Mouse (Mus musculus): ENCODE data around the gene Sipa1l3.

Gene Sipa1l3

GRCm38 (mm10) chr7:29295861-29296647 is 222.4 kb downstream of the Sipa1l3 start:
- no peak for TF ChIP-seq POU5F1 (IDR thresholded peaks at IDR 0.05; ENCODE audit: borderline replicate concordance, low read length)
- TF ChIP-seq NANOG (IDR thresholded peaks at IDR 0.05; ENCODE audit: borderline replicate concordance, low read length), result no peak
- no peak for TF ChIP-seq CTCF (conservative IDR thresholded peaks at IDR 0.05; ENCODE audit: low read length)
- H3K4me1 ChIP-seq (replicated peaks; ENCODE audit: low read depth, low read length), result peaks cover 62% of the 10 kb centered on the region
- H3K4me3 ChIP-seq (replicated peaks; ENCODE audit: low read length), result peak overlapping the region; percentile 29; the same call in 1 of the 2 replicates
- H3K27me3 ChIP-seq (ENCODE audit: insufficient read depth, low read length), result peaks cover 4% of the 10 kb centered on the region; the same call in 1 of the 2 replicates
- H3K36me3 ChIP-seq (ENCODE audit: insufficient read depth, low read length), result peaks cover 15% of the 10 kb centered on the region
- H3K9me3 ChIP-seq (ENCODE audit: low read length), result no peaks in the 10 kb centered on the region

GRCm38 (mm10) chr7:29294111-29294761 is 224.2 kb downstream of the Sipa1l3 start:
- Histone ChIP-seq H3K4me1 (replicated peaks; ENCODE audit: low read depth, low read length) (peaks cover 72% of the 10 kb centered on the region), H3K27me3 (ENCODE audit: insufficient read depth, low read length) (peaks cover 4% of the 10 kb centered on the region; the same call in 1 of the 2 replicates), H3K36me3 (ENCODE audit: insufficient read depth, low read length) (peaks cover 15% of the 10 kb centered on the region), H3K4me3 (replicated peaks; ENCODE audit: low read length) (peak overlapping the region; percentile 58), H3K9me3 (ENCODE audit: low read length) (no peaks in the 10 kb centered on the region)
- no peak for TF ChIP-seq CTCF (conservative IDR thresholded peaks at IDR 0.05; ENCODE audit: low read length)
- no peak for TF ChIP-seq NANOG (IDR thresholded peaks at IDR 0.05; ENCODE audit: borderline replicate concordance, low read length)
- TF ChIP-seq POU5F1 (IDR thresholded peaks at IDR 0.05; ENCODE audit: borderline replicate concordance, low read length), result no peak

GRCm38 (mm10) chr7:29293131-29294065 is 225.0 kb downstream of the Sipa1l3 start:
- Histone ChIP-seq H3K9me3 (ENCODE audit: low read length) (no peaks in the 10 kb centered on the region), H3K4me3 (replicated peaks; ENCODE audit: low read length) (peak overlapping the region; percentile 70), H3K36me3 (ENCODE audit: insufficient read depth, low read length) (peaks cover 15% of the 10 kb centered on the region), H3K27me3 (ENCODE audit: insufficient read depth, low read length) (no peaks in the 10 kb centered on the region; the same call in 1 of the 2 replicates), H3K4me1 (replicated peaks; ENCODE audit: low read depth, low read length) (peaks cover 76% of the 10 kb centered on the region)
- TF ChIP-seq NANOG (IDR thresholded peaks at IDR 0.05; ENCODE audit: borderline replicate concordance, low read length), result no peak
- no peak for TF ChIP-seq CTCF (conservative IDR thresholded peaks at IDR 0.05; ENCODE audit: low read length)
- no peak for TF ChIP-seq POU5F1 (IDR thresholded peaks at IDR 0.05; ENCODE audit: borderline replicate concordance, low read length)

GRCm38 (mm10) chr7:29292458-29293098 is 225.9 kb downstream of the Sipa1l3 start:
- TF ChIP-seq POU5F1 (IDR thresholded peaks at IDR 0.05; ENCODE audit: borderline replicate concordance, low read length) (no peak), CTCF (conservative IDR thresholded peaks at IDR 0.05; ENCODE audit: low read length) (no peak)

GRCm38 (mm10) chr7:29291616-29292457 is 226.6 kb downstream of the Sipa1l3 start:
- H3K9me3 ChIP-seq (ENCODE audit: low read length), result peaks cover 6% of the 10 kb centered on the region
- no peak for TF ChIP-seq CTCF (conservative IDR thresholded peaks at IDR 0.05; ENCODE audit: low read length)
- TF ChIP-seq NANOG (IDR thresholded peaks at IDR 0.05; ENCODE audit: borderline replicate concordance, low read length), result no peak
- no peak for TF ChIP-seq POU5F1 (IDR thresholded peaks at IDR 0.05; ENCODE audit: borderline replicate concordance, low read length)
- peak overlapping the region; percentile 70 for H3K4me3 ChIP-seq (replicated peaks; ENCODE audit: low read length)
- H3K27me3 ChIP-seq (ENCODE audit: insufficient read depth, low read length), result no peaks in the 10 kb centered on the region; the same call in 1 of the 2 replicates
- H3K4me1 ChIP-seq (replicated peaks; ENCODE audit: low read depth, low read length), result peaks cover 79% of the 10 kb centered on the region
- H3K36me3 ChIP-seq (ENCODE audit: insufficient read depth, low read length), result peaks cover 15% of the 10 kb centered on the region

More at GRCm38 (mm10) chr7:29292458-29293098, 225.9 kb downstream of the Sipa1l3 start:
- peaks cover 4% of the 10 kb centered on the region for H3K9me3 ChIP-seq (ENCODE audit: low read length)
- peaks cover 15% of the 10 kb centered on the region for H3K36me3 ChIP-seq (ENCODE audit: insufficient read depth, low read length)
- H3K4me3 ChIP-seq (replicated peaks; ENCODE audit: low read length), result peak overlapping the region; percentile 70
- H3K4me1 ChIP-seq (replicated peaks; ENCODE audit: low read depth, low read length), result peaks cover 76% of the 10 kb centered on the region
- no peaks in the 10 kb centered on the region; the same call in 1 of the 2 replicates for H3K27me3 ChIP-seq (ENCODE audit: insufficient read depth, low read length)

GRCm38 (mm10) chr7:29290691-29291485 is 227.6 kb downstream of the Sipa1l3 start:
- no peaks in the 10 kb centered on the region; the same call in 1 of the 2 replicates for H3K27me3 ChIP-seq (ENCODE audit: insufficient read depth, low read length)
- H3K4me1 ChIP-seq (replicated peaks; ENCODE audit: low read depth, low read length), result peaks cover 71% of the 10 kb centered on the region
- TF ChIP-seq CTCF (conservative IDR thresholded peaks at IDR 0.05; ENCODE audit: low read length) (no peak), POU5F1 (IDR thresholded peaks at IDR 0.05; ENCODE audit: borderline replicate concordance, low read length) (no peak), NANOG (IDR thresholded peaks at IDR 0.05; ENCODE audit: borderline replicate concordance, low read length) (no peak)
- peaks cover 6% of the 10 kb centered on the region for H3K9me3 ChIP-seq (ENCODE audit: low read length)
- H3K36me3 ChIP-seq (ENCODE audit: insufficient read depth, low read length), result peaks cover 15% of the 10 kb centered on the region
- peak overlapping the region; percentile 39; the same call in 1 of the 2 replicates for H3K4me3 ChIP-seq (replicated peaks; ENCODE audit: low read length)

All from E14TG2a.4 (cell line).